ENCODE assay signal across 13 mouse cellular contexts in the genomic region with DNA sequence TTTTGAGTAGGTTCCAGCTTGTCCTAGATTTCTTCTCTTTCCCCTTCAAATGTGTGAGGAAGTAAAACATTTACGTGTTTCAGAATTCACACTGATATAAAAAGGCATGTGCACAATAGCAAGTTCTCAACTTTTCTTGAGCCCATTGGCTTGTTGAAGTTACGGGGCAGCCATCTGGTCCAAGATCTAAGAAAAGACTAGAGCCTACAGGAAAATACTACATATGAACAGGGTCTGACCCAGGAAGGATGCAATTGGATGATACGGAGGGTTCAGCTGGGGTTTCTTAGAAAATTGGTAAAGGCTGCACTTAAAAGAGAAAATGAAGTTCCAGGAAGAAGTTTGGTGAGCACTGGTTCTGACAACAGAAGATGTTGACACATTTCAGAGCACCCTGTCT.
"Had no signal": no experiment of that assay in that cellular context is flagged by ENCODE, and none has a peak within 500 bp of the region (broad histone marks: within the 10 kb centered on the region; RNA-seq: fewer than 3 reads in every experiment).

No protein-coding gene starts in this region.

- DNase-seq: liver, postnatal 0 days; lung, adult 2 months; lung, postnatal 14 days; lung, postnatal 36 days; retina, postnatal 1 day; right cerebral cortex, postnatal 14 days; spleen, adult 18-20 months; thymus, adult 18-20 months; thymus, postnatal 14 days; thymus, postnatal 36 days had no signal

- ATAC-seq: liver, postnatal 0 days; lung, postnatal 0 days; midbrain, embryonic 13.5 days; midbrain, embryonic 15.5 days had no signal
